Mouse (Mus musculus) lung, postnatal 10 days (tissue): ENCODE measurements around the gene Mprip.
"Not testable (repeated sequence)": the region's sequence is repeated elsewhere in the genome, so short reads cannot be mapped to it uniquely, and the experiment has no call there.

Experiments used
- DNase-seq: peaks from one replicate; pipeline ENCODE4 v3.0.0; 2021

The Mprip gene

DNA sequence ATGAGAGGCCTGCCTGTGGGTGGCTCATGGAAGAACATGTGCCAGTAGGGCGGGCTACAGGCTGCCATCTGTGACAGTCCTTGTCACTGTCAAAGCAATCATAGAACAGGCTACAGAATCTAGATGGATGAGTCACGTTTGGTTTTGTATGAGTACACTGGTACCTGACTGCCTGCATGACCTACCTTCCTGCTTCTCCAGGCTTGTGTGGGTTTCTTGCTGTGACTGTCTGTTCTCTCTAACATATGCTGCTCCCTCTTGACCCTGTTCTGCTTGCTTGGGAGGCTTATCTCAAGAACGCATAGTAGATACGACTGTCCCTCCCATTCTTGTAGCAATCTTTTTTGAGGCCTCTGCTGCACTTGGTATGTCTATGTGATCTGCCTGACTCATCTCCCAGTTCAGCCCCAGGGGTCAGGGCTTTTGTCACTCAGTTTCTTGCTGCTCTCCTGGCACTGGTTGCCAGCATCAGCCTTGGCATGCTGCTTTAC lies 56.7 kb downstream of the Mprip start:
- DNase-seq: no peak

DNA sequence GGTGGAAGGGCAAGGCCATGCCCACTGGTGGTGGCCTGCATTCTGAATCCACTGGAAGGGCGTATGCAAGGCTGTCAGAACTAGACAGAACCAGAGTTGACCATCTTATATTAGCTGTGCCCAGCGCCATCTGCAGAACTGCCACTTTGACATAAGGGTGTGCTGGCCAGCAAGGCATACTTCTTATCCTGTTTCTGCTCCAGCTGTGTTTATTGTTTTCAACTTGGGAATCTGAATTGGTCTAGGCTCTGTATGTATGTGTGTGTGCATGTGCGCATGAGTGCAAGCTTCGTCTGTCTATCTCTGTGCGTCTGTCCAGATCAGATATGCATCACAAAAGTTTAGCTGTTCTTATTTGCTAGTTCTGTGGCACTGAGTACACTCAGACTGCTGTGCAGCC lies 58.1 kb downstream of the Mprip start:
- DNase-seq: peak; percentile 40

DNA sequence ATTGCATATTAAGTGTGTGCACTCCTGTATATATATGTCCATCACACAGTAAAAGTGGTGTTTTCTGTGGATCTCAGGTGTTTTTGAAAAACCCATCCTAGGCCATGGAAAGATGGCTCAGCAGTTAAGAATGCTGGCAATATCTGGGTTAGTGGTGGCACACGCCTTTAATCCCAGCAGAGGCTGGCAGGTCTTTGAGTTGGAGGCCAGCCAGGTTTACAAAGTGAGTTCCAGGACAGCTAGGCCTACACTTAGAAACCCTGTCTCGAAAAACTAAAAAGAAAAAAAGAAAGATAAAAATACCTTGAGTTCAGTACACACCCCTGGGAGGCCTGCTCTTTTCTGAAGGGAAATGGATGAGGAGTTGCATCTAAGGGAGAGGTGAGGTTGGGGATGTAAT lies 60.3 kb downstream of the Mprip start:
- peak; percentile 23 for DNase-seq

DNA sequence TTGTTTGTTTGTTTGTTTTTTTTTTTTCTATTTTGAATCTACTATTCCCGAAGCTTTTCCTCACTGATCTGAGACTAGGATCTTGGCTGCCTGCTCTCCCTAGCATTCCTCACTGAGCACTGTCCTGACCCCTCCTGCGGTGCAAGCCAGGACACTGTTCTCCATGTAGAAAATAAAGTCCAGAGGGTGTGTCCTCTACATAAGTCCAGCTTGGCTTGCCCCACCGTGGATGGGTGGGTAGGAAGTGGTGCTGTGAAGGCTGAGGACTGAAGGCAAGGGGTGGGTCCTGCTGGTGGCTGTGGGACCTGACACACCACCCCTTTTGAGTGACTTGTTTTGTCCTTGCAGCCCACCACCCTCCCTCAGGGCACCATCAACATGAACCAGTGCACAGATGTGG lies 66.1 kb downstream of the Mprip start:
- DNase-seq: peak; percentile 13

DNA sequence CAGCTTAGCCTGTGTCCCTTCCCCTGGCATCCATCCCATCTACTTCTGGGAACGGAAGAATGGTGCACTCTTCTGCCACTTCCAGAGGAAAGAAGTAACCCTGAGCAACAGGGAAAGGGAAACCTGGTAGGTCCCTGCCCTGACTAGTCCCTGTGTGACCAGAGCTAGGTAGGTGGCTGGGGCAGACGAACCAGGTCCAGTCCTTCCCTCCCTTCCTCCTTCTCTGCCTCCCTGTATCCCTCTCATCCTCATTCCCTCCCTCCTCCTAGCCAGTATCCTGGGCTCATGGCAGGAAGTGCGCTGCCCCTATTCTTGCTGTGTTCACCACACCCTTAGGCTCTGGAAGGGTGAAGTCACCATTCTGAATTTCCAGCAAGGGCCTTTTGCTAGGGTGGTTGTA lies 70.7 kb downstream of the Mprip start:
- no peak for DNase-seq

DNA sequence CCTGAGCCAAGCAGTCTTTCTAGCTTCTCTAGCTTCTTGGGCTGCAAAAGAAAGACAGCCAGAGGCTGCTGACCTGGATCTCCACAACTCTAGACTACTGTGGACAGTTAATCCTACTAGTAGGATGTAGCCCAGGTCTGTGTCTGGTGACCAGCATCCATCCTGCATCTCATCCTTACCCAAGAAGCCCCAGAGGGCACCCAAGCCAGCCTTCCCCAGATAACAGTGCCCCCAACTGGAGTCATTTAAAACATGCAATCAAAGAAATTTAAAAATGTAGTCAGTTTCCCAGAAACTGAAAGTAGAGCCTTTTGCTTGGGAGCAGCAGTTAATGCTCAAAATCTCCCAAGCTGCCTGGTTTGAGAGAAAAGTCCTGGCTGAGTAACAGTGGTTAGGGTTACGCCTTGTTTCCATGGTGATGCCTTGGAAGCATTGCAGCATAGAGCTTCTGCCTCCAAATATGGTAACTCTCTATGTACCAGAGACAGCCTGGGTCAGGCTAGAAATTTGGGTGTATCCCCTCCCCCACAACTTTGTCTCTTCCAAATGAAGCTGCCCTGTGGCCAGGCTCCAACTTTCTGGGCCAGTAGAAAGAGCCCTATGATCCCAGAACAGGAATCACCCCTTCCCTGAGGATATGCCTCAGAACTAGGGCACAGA lies 71.4 kb downstream of the Mprip start:
- peak; percentile 90 for DNase-seq

DNA sequence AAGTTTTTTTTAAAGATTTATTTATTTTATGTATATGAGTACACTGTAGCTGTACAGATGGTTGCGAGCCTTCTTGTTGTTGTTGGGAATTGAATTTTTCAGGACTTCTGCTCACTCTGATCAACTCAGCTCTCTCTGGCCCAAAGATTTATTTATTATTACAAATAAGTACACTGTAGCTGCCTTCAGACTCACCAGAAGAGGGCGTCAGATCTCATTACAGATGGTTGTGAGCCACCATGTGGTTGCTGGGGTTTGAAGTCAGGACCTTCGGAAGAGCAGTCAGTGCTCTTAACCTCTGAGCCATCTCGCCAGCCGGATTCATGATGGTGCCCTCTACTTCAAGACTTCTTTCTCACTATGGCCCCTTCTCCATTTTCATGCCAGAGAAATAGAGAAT lies 72.5 kb downstream of the Mprip start:
- DNase-seq: not testable (repeated sequence)

DNA sequence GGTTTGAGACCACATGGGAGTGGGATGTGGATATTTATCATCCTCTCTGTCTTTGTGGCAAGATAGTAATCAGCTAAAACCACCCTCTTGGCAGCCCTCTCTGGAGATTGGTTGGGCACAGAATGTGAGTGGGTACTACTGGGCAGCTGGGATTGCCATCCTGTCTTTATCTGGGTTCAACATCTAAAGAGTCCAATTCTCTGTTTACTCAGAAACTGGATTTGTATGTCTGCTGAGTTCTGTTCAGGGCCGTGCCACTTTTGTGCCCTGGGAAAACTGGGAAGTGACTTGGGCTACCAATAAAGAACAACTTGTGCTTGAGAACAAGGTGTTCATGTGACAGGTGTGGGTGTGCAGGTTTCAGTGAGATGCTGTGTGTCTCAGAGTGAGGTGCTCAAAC lies 73.2 kb downstream of the Mprip start:
- no peak for DNase-seq

DNA sequence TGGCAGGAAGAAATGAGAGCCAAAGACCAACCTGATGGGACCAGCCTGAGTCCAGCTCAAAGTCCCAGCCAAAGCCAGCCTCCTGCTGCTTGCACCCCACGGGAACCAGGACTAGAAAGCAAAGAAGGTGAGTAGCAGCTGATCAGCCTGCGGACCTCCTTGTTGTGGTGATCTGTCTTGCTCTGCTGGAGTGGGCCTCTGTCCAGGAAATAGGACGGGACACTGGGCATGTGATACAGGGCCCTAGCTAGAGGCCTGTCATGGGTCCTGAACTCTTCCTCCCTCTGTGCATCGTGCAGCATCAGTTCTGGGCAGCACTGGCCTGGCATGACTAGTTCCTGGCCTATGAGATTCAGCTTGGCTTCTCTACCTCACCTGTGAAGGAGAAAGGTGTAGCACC lies 74.8 kb downstream of the Mprip start:
- not testable (repeated sequence) for DNase-seq

DNA sequence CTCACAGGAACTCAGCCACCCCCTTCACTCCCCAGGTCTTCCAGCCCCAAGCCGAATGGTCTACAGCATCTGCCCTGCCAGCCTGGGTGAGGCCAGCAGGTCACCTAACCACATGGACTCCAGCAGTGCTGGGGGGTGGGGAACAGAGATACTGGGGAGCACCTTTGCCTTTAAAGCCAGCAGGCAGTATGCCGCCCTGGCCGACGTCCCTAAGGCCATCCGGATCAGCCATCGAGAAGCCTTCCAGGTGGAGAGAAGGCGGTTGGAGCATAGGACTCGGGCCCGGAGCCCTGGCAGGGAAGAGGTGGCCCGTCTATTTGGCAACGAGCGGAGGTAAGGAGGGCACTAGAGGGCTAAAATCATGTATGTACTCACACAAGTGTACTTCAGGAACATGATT lies 76.1 kb downstream of the Mprip start:
- no peak for DNase-seq

DNA sequence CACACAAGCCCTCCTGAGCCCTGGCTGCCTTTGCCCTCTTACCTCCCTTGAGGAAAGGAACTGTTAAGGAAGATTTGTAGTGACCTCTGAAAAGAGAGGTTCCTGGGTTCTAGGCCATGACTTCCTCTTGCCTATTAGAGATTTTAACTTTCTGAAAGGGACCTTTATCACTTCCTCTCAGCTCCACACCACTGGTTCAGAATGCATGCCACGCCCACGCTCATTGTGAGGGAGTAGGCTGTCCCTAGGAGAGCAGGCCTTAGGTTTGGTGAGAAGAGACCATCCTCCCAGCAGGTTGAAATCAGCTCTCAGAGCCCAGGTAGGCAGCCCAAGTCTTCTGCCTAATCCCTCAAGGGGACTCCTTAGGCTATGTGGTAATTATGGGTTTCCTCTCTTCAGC lies 78.9 kb downstream of the Mprip start:
- DNase-seq: no peak

DNA sequence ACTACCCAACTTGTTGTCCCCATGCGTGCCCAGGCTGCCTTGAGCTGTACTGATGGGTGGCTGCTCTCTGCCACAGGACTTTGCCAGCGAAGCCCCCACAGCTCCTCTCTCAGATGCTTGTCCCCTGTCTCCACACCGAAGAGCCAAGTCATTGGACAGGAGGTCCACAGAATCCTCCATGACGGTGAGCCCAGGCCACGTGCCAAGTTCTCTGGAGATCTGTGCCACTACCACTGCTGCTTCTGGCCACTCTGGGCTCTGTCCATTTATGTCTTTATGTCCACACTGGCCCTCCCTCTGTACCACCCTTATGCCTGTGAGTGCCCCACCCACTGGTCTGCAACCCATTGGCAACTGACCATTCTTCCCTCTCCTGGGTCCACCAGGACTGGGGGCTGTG lies 80.8 kb downstream of the Mprip start:
- DNase-seq: no peak

DNA sequence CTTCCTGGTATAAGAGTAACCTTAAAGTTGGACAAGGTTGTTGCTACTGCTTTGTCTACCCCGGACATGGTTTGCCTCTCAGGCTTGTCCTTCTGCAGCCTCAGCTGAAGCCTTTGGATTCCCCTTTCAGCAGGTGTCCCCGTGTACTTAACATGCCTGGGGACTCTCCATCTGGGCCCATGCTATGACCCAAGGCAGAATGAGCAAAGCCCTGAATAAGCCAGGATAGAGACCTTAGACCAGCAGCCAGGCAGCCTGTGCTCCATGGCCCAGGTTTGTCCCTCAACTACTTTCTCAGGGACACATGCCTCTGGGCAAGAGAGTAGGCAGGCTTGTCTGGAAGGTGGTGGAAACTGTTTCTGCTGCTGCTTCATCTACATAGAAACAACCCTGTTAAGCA lies 82.2 kb downstream of the Mprip start:
- DNase-seq: no peak

DNA sequence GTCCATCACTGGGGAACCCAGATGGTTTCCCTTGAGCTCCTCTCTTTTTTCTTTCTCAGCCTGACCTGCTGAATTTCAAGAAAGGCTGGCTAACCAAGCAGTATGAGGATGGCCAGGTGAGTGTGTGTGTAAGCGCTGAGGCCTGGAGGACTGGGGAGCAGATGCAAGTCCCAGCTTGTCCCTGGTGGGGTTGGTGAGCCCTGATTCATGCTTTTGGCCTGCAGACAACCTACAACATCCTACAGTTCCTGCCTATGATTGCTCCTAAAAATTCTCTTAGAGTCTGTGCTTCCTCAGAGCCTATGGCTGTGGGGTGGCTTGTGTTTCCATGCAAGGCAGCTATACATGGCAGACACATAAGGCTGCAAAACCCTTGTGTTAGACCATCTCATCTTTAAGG lies 82.6 kb downstream of the Mprip start:
- no peak for DNase-seq

DNA sequence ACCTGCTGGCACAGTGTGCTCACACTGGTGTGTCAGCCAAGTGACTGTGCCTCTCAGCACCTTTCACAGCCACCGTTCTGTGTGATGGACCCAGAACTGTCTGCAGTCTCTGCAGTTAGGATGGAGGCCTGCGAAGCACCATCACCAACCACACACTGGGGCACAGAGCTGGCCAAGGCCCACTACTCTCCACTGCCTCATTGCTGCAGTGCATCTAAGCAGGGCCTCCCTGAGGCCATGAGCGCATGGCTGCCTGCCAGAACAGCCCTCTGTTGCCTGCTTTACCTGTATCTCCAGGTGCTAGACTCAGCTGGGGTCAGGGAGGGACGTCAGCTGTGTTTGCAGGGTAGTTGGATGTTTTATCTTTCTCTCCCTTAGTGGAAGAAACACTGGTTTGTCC lies 83.3 kb downstream of the Mprip start:
- no peak for DNase-seq

DNA sequence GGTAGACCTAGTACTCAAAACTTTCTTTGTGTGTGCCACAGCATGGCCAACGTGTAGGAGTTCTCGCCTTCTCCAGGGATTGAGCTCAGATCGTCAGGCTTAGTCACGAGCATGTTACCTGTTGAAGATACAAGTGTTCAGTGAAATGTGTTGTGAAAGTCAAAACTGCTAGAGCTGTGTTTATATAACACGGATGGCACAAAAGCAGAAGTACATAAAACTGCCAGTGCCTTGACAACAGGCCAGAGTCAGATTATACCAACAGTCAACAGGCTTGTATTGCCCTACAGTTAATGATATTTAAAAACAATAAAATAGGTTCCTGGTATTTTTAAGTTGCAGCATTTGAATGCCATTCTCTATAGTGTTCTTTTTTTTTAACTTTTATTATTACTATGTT lies 84.7 kb downstream of the Mprip start:
- DNase-seq: no peak

DNA sequence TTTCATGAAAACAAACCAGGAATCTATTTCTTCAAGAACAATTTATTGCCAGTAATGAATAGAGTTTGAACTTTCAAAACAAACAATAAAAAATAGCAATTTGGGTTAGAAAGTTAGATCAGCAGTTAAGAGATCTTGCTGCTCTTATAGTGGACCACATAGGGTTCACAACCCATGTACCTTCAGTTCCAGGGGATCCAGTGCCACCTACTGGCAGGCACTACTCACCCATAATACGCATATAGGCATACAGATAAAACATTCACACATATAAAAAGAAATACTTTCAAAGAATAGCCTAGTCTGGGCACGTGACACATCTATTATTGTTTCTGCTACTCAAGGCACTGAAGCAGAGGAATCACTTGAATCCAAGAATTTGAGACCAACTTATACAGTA lies 85.5 kb downstream of the Mprip start:
- peak; percentile 78 for DNase-seq

DNA sequence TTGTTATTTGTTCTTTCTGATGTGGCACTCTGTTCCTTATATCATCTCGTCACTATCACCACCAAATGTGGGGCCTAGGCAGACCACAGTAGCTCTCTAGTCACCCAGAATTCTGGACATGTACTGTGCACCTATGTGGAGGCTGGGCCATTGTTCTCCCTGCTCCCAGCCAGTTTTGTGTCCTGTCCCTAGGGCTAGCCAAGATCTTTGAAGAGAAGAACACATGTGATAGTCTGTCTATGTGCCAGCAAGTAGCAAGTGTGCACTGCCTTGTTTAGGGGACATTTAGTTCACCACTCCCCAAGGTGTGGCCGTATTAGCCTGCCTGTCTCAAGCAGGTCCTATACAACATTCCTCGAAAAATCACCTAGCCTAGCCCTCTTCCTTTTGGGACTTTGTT lies 87.9 kb downstream of the Mprip start:
- no peak for DNase-seq

DNA sequence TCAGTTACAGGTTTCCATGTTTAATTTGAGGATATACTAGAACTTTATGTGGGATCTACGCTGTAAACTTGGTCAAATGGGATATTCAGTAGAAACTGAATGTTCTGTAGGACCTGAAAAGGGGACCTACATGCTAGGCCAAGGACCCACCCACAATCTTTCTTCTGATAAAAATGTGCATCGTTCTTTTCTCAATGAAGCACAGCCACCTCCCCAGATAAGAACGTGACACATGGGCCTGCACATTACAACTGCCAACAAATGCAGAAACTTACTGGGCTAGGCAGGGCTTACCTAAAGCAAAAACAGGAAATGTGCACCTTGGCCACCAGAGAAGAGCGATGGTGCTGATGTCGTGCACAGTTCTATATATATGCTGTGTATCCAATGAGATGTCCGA lies 93.4 kb downstream of the Mprip start:
- no peak for DNase-seq

DNA sequence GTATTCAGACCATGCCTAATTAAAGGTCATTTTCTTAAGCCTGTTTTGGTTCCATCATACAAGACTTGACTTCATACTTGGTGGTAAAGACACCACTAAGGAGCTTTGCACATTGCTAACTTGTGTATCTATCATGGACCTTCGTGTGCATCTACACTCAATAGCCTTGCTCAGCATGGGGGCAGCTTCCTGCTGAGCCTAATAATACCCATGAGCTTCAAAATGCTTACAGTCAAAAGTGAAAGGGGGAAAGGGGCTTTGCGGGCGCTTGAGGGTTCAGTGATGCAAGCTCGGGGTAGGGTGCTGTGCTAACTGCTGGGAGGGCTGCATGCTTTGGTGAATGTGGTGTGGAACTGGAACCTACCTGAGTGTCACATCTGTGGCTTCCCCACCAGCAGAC lies 95.2 kb downstream of the Mprip start:
- no peak for DNase-seq

DNA sequence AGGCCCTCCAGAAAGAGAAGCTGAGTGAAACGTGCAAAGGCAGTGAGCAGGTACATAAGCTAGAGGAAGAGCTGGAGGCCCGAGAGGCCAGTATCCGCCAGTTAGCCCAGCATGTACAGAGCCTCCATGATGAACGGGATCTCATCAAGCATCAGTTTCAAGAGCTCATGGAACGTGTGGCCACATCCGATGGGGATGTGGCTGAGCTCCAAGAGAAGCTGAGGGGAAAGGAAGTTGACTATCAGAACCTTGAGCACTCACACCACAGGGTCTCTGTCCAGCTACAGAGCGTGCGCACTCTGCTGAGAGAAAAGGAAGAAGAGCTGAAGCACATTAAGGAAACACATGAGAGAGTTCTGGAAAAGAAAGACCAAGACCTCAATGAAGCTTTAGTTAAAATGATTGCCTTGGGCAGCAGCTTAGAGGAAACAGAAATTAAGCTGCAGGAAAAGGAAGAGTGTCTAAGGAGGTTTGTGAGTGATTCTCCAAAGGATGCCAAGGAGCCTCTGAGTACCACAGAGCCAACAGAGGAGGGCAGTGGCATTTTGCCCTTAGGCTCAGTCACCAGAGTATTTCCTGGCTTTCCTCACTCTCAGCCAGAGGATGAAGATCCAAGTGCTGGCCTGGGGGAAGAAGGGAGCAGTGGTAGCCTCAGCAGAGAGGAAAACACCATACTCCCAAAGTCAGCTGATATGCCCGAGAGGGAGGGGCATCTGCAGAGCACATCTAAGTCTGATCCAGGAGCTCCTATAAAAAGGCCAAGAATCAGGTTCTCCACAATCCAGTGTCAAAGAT lies 97.3 kb downstream of the Mprip start:
- DNase-seq: peak; percentile 41

DNA sequence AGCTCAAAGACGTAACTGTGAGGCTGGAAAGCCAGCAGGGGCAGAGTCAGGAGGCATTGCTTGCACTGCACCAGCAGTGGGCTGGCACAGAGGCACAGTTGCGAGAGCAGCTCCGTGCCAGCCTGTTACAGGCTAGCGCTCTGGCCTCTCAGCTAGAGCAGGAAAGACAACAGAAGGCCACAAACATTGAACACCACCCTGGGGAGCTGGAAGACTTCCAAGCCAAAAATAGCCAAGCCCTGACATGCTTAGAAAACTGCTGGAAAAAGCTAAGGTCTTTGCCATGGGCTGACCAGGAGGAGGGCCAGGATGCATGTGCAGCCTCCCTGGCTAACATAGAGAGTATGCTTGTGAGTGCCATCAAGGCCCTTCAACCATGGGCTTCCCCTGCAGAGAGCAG lies 98.1 kb downstream of the Mprip start:
- DNase-seq: peak; percentile 75

DNA sequence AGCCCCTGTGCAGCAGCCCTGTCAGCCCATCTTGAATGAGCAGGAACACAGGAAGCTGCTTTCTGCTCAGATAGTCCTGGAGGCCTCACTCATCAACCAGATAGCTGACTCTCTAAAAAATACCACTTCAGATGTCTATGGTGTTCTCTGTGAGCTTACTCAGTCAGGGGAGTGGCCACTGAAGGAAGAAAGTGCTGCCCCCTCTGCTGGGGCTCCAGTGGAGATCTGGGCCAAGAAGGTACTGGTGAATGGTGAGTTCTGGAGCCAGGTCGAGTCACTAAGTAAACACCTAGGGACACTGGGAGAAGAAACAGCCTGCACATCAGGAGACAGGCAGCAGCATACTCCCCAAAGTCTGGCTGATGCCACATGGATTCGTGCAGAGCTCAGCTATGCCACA lies 98.5 kb downstream of the Mprip start:
- DNase-seq: no peak

DNA sequence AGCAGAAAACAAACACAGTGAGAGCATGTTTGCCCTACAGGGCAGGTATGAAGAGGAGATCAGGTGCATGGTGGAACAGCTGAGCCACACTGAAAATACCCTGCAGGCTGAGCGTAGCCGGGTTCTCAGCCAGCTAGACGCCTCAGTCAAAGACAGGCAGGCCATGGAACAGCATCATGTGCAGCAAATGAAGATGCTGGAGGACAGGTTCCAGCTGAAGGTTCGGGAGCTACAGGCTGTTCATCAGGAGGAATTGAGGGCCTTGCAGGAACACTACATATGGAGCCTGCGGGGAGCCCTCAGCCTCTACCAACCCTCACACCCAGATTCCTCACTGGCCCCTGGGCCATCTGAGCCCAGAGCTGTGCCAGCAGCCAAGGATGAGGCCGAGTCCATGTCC lies 99.7 kb downstream of the Mprip start:
- no peak for DNase-seq

DNA sequence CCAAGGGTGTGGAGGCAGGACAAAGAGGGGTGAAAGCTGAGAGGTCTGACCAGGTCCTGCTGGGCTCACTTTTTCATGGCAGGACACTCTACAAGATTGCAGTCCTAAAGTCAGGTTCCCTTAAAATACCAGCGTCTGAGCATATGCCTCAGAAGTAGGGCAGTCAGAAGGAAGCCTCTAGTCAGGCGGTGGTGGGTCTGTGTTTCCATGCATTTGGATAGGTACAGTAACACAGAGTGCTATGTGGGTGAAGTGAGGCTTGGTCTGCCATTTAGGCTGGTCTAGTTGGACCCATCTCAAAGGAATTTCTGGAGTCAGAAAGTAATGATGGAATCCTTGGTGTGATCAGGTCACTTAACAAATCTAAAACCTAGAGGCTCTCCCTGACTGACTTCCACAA lies 108.2 kb downstream of the Mprip start:
- no peak for DNase-seq
